Mouse (Mus musculus): ENCODE measurements around the gene Sct.

Sct gene

DNA sequence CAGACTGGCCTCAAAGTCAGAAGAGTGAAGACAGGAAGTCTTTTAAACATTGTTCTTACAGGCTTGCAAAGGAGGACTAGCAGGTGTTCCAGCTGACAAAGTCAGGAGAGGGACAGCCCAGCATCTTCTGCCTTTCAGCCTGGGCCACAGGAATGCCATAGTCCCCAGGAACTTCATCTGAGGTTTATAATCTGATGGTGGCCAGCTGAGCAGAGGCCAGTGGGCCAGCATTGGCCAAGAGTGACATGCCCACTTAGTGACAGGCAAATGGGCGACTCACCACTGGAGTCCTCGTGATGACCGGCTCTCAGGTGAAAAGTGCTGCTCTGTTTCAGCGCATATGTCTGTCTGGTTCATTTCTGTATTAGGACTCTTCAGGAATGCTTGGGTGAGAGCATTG, 48.4 kb downstream of the Sct start:
- in situ Hi-C loops (cut with MboI; ENCODE audit: low sequenced_read_pairs) = no loop called here

DNA sequence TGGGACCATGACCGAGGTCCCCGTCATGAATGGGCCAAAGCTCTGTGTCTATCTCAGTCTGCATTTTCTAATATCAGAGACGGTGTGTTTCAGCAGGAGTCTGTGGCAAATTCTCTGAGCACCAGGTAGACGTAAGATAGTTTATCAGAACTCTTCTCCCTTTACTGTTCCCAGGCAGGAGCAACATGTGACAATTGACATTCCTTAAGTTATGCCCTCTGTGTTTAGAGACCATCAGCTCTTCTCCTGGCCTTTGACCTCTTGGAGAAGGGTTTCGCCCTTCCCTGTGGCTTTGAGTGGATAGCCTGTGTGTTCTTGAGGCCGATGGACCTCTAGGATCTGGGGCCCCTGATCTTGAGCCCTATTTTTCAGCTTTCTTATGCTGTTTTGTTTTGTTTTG, 49.2 kb downstream of the Sct start:
- in situ Hi-C loops (cut with MboI; ENCODE audit: low sequenced_read_pairs) = no loop called here
